Mouse (Mus musculus) limb, embryonic 11.5 days (tissue): ENCODE data around the gene Uhrf1bp1. TPM values are rescaled to one million over a fixed set of nuclear protein-coding genes. Genes with fewer than 3 reads are reported as not detected.
A peak's percentile ranks its signal among the peaks of the same experiment; 100 is the strongest.

ENCODE experiments used
- ATAC-seq: fragments of 200-750 bp; cut with Nextera tagmentation; 2 replicates; pipeline ENCODE4 v1.8.0; 2017; ENCODE audit warnings: low read depth; ENCODE audit not compliant: insufficient number of reproducible peaks, low FRiP score, low TSS enrichment
- DNase-seq: peaks from one replicate; pipeline ENCODE4 v3.0.0-alpha.2; 2015; ENCODE audit warnings: low spot score
- H3K27ac ChIP-seq: fragments of 300-500 bp; sonication (generic); replicated peaks from 2 replicates; pipeline ENCODE4 v1.5.1; 2014; ENCODE audit warnings: low read depth, mild to moderate bottlenecking, low read length
- H3K27me3 ChIP-seq: fragments of 300-500 bp; sonication (generic); 2 replicates; pipeline ENCODE4 v1.6.1; 2014; ENCODE audit warnings: mild to moderate bottlenecking, low read length, mixed read lengths; ENCODE audit not compliant: control insufficient read depth, insufficient read depth
- H3K36me3 ChIP-seq: fragments of 300-500 bp; sonication (generic); 2 replicates; pipeline ENCODE4 v1.6.1; 2014; ENCODE audit warnings: mild to moderate bottlenecking, low read length, moderate library complexity, mixed read lengths; ENCODE audit not compliant: control insufficient read depth, insufficient read depth
- H3K4me1 ChIP-seq: fragments of 300-500 bp; sonication (generic); 2 replicates; pipeline ENCODE4 v1.6.1; 2014; ENCODE audit warnings: low read length, mixed read lengths; ENCODE audit not compliant: control insufficient read depth, insufficient read depth
- H3K4me2 ChIP-seq: fragments of 300-500 bp; sonication (generic); 2 replicates; pipeline ENCODE4 v1.6.1; 2014; ENCODE audit warnings: low read depth, mild to moderate bottlenecking, moderate library complexity; ENCODE audit not compliant: severe bottlenecking
- H3K4me3 ChIP-seq: fragments of 300-500 bp; sonication (generic); 2 replicates; pipeline ENCODE4 v1.5.1; 2014; ENCODE audit warnings: low read depth, low read length
- H3K9ac ChIP-seq: fragments of 300-500 bp; sonication (generic); 2 replicates; pipeline ENCODE4 v1.6.1; 2014; ENCODE audit warnings: mild to moderate bottlenecking, low read length
- H3K9me3 ChIP-seq: fragments of 300-500 bp; sonication (generic); 2 replicates; pipeline ENCODE4 v1.6.1; 2016; ENCODE audit warnings: low read length; ENCODE audit not compliant: control insufficient read depth
- WGBS: fragments of 180-500 bp; shearing (Covaris S2); extraction: QIAGEN DNeasy Blood & Tissue Kit; methylation state at CpG from one replicate; pipeline ENCODE4 v1.1.7; 2014; 5-methylcytosine and 5-hydroxymethylcytosine counted together
- polyA plus RNA-seq: library from polyadenylated mRNA; unstranded; fragments of >200 nt; fragmentation: Nextera tagmentation; extraction: Ambion mirVana; gene quantifications from 2 replicates; pipeline ENCODE4 v1.2.1, GENCODE M21; 2014

The Uhrf1bp1 gene
- polyA plus RNA-seq, 1 experiment from 2014 or later = 8.2 TPM

DNA sequence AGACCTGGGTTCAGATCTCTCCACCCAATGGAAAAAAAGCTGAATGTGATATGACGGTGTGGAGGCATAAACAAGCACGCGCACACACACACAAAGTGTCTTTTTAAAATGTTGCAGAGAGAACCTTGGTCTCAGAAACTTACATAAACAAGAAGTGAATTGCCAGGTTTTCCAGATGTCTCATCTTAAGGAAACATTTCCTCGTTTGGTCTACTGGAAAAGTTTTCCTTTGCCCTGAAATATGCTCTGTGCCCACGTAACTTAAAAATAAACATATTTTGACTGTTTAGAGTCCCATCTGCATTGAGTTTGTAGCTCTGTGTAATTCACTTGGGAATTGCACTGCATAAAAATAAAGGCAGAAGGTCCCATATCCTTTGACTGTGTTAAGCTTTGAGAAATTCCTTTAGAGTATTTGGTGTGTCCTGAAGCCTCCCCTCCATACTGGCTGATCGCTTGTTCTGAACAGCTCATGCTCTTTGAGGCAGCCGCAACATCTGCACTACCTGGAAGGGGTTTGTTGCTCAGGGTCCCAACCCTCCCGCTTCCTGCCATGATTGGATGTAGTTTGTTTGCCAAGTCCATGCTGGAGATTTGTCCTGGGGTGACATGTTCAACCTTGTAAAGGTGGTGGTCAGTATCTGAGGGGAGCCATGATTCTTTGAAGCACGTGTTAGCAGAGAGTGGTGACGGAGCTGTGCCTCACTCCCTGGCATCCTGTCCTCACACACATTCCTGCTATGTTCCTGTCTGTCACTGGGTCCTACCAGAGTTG is 78.1 kb downstream of the Uhrf1bp1 start:
- Histone ChIP-seq H3K9me3 (no peaks in the 10 kb centered on the region), H3K27me3 (no peaks in the 10 kb centered on the region), H3K9ac (no peak overlapping the region), H3K4me3 (no peak overlapping the region), H3K4me1 (peaks cover 25% of the 10 kb centered on the region), H3K36me3 (no peaks in the 10 kb centered on the region), H3K4me2 (no peak overlapping the region), H3K27ac (no peak overlapping the region)
- DNase-seq (no peak), ATAC-seq (no peak)
- WGBS = 91% methylated on average over 10 of the region's 10 CpGs

DNA sequence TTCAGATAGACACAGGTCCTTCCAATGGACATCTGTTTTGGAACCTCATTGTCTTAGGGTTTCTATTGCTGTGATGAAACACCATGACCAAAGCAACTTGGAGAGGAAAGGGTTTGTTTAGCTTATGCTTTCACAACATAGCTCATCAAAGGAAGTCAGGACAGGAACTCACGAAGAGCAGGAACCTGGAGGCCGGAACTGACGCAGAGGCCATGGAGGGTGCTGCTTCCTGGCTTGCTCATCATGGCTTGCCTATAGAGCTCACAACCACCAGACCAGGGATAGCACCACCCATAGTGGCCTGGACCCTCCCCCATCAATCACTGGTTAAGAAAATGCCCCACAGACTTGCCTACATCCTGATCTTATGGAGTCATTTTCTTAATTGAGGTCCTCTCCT is 78.8 kb downstream of the Uhrf1bp1 start:
- Histone ChIP-seq H3K4me1 (peaks cover 29% of the 10 kb centered on the region), H3K27ac (no peak overlapping the region), H3K9me3 (no peaks in the 10 kb centered on the region), H3K27me3 (no peaks in the 10 kb centered on the region), H3K4me3 (no peak overlapping the region), H3K36me3 (no peaks in the 10 kb centered on the region), H3K4me2 (no peak overlapping the region), H3K9ac (no peak overlapping the region)
- ATAC-seq (no peak), DNase-seq (no peak)
- 90% methylated on average over 3 of the region's 3 CpGs for WGBS

DNA sequence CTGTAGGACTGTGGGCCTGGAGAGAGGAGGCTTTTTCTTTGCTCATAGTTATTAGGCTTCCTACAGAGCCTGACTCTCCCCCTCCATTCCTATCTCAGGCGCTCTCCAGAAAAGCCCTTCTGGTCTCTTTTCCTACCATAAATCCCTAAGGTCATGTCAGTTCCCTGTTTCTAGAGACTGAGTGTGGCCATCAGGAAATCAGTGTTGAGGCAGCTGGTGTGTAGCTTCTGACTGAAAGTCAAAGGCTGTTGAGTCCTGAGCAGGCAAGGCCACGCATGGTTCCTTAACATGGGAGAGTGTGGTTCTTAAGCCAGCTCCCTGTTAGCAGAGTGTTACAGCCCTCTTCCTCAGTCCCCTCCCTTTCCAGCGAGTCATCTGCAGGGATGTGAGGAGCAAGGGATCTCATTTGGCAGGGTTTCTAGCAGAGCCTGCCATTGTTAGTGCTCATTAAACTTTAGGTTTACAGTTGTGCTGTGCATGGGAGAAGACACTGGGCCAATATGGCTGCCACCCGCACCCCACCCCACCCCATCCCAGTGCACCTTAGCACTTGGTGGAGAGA is 80.9 kb downstream of the Uhrf1bp1 start:
- Histone ChIP-seq H3K9me3 (no peaks in the 10 kb centered on the region), H3K4me1 (peaks cover 44% of the 10 kb centered on the region), H3K27me3 (no peaks in the 10 kb centered on the region), H3K27ac (0 out of 2 replicates have a peak overlapping the region, but pooled peaks have one; percentile 36), H3K9ac (peak overlapping the region; percentile 1; the same call in 1 of the 2 replicates), H3K4me2 (no peak overlapping the region), H3K4me3 (no peak overlapping the region), H3K36me3 (no peaks in the 10 kb centered on the region)
- DNase-seq (no peak), ATAC-seq (no peak)
- WGBS = 77% methylated on average over 4 of the region's 4 CpGs

DNA sequence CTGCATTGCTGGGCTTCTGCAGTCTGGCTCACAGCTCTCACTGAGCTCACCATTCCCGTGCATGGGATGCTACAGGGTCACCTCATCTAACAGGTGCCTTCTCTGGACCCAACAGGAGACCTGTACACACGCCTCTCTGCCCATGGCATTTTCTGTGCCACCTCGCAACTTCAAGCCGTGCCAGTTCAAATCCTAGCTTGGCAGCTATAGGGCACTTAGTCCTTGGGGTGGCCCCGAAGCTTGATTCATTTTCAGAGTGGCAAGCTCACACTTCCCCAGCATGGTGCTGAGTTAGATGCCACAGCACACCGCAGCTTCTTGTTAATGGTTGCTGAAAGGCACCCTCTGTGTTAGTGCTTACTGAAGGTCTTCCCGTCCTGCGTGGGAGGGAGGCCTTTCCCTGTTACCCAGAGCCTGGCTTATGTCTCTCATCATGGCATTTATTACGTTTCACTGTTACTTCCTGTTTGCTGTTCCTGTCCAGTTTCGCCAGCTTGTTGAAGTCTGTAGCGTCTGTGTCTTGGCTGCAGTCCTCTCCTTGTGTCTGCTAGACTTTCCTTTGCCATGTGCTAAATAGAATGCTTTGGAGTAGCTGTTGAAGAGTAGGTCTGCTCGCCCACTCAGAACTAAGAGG is 82.0 kb downstream of the Uhrf1bp1 start:
- no peaks in the 10 kb centered on the region for H3K9me3 ChIP-seq
- WGBS = 53% methylated on average over 12 of the region's 12 CpGs
- no peak overlapping the region for H3K4me2 ChIP-seq
- peaks cover 44% of the 10 kb centered on the region for H3K4me1 ChIP-seq
- H3K27ac ChIP-seq = peak overlapping the region; percentile 75
- ATAC-seq = no peak
- no peak overlapping the region for H3K4me3 ChIP-seq
- no peaks in the 10 kb centered on the region for H3K27me3 ChIP-seq
- peak; percentile 40 for DNase-seq
- H3K36me3 ChIP-seq = no peaks in the 10 kb centered on the region
- H3K9ac ChIP-seq = no peak overlapping the region

DNA sequence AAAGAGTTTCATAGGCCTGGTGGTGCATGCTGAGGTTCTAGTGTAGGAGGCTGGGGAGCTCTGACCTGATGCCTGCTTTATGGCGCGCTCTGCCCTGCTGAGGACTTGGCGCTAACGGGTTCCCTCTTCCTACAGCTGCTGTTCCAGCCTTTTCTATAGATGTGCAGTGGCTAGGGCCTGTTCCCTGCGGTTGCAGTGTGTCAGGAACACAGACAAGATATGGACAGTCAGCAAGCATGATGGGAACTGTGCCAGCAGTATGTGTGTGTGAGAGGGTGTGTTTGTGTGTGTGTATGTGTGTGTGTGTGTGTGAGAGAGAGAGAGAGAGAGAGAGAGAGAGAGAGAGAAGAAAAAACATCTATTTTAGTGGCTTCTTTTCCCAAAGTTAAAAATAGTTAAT is 82.8 kb downstream of the Uhrf1bp1 start:
- WGBS = 72% methylated on average over 5 of the region's 5 CpGs
- Histone ChIP-seq H3K9ac (no peak overlapping the region), H3K4me1 (peaks cover 44% of the 10 kb centered on the region), H3K9me3 (no peaks in the 10 kb centered on the region), H3K27me3 (no peaks in the 10 kb centered on the region), H3K36me3 (no peaks in the 10 kb centered on the region), H3K27ac (peak overlapping the region; percentile 75), H3K4me2 (no peak overlapping the region), H3K4me3 (no peak overlapping the region)
- ATAC-seq (no peak), DNase-seq (no peak)

DNA sequence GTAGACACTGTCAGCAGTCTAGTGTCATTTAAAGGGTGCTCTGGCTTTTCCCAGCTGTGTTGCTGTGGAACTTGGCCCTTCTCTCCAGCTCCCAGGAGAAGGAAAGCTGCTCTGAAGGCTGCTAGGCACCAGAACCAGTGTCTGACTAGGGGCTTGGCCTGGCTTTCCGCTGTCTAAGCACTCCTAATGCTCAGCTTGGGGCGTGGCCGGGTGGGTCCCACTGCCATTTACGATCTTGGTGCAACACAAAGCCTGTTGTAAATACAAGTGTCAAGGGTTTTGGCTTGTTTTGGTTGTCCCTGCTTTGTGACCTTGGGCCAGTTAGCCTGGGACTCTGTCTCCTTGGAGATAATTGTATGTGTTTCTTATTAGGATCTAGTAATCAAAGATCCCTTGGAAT is 84.1 kb downstream of the Uhrf1bp1 start:
- DNase-seq = peak; percentile 50
- H3K4me2 ChIP-seq = no peak overlapping the region
- no peak overlapping the region for H3K4me3 ChIP-seq
- peak overlapping the region; percentile 22; the same call in 1 of the 2 replicates for H3K9ac ChIP-seq
- no peaks in the 10 kb centered on the region for H3K36me3 ChIP-seq
- peaks cover 45% of the 10 kb centered on the region for H3K4me1 ChIP-seq
- 27% methylated on average over 4 of the region's 4 CpGs for WGBS
- ATAC-seq = no peak
- H3K27ac ChIP-seq = peak overlapping the region; percentile 61
- no peaks in the 10 kb centered on the region for H3K9me3 ChIP-seq
- no peaks in the 10 kb centered on the region for H3K27me3 ChIP-seq

DNA sequence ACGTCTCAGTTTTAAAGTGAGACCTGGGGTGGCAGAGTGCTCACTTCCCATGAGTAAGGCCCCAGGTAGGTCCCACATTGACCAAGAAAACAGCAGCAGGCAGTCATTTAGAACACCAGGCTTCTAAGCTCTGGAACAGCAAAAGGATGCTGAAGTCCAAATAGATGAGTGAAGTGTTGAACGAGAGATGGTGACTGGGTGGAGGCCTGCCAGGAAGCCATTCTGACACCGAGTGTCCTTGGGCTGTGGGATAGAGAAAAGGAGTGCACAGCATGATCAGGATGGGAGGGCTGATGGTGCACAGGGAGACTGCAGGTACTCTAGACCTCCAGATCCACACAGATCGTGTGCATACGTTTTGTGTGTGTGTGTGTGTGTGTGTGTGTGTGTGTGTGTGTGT is 84.9 kb downstream of the Uhrf1bp1 start:
- ATAC-seq = no peak
- no peak for DNase-seq
- Histone ChIP-seq H3K9ac (no peak overlapping the region), H3K27me3 (no peaks in the 10 kb centered on the region), H3K27ac (0 out of 2 replicates have a peak overlapping the region, but pooled peaks have one; percentile 12), H3K4me3 (no peak overlapping the region), H3K36me3 (no peaks in the 10 kb centered on the region), H3K4me2 (no peak overlapping the region), H3K4me1 (peaks cover 53% of the 10 kb centered on the region), H3K9me3 (no peaks in the 10 kb centered on the region)
- 63% methylated on average over 5 of the region's 5 CpGs for WGBS

DNA sequence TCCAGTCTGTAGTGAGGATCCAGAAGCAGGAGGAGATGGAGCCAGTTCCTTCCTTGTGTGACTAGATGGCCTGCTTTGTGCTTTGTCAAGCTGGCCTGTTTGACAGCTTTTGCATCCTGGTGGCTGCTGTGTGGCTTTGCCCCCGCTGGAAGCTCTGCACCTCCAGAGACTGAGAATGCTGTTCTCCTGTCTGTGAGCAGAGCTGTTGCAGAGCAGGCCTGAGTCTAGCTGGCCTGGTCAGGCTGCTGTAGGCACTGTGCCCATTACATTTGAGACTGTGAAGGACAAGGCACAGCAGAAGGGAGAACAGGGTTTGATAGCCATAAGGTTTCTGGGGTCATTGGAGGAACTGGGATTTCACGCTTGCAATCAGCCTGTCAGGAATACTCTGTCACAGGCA is 85.5 kb downstream of the Uhrf1bp1 start:
- H3K9ac ChIP-seq = no peak overlapping the region
- DNase-seq = no peak
- no peak overlapping the region for H3K4me2 ChIP-seq
- no peak overlapping the region for H3K27ac ChIP-seq
- ATAC-seq = no peak
- H3K9me3 ChIP-seq = no peaks in the 10 kb centered on the region
- H3K4me3 ChIP-seq = no peak overlapping the region
- no peaks in the 10 kb centered on the region for H3K36me3 ChIP-seq
- H3K27me3 ChIP-seq = no peaks in the 10 kb centered on the region
- WGBS = 60% methylated on average over 2 of the region's 2 CpGs
- H3K4me1 ChIP-seq = peaks cover 56% of the 10 kb centered on the region
